Comparison of ENCODE assay signal across 8 mouse cellular contexts in genomic region chr12:84407874-84408818, GRCm38 (mm10). TPM values are rescaled to one million over a fixed set of nuclear protein-coding genes. Genes with fewer than 3 reads are reported as not detected.
DNase-seq lines count a peak whose midpoint lies in the region; ATAC-seq lines count a peak whose summit lies in the region.

No protein-coding gene starts in this region.

- H3K36me3 ChIP-seq in embryonic facial prominence, embryonic 11.5 days (replicated peaks; ENCODE audit: control insufficient read depth, insufficient read depth, low read depth, low read length): no peaks in the 10 kb centered on the region
- no peaks in the 10 kb centered on the region for H3K36me3 ChIP-seq in limb, embryonic 12.5 days
- no peaks in the 10 kb centered on the region for H3K36me3 ChIP-seq in midbrain, embryonic 12.5 days
- no peaks in the 10 kb centered on the region for H3K36me3 ChIP-seq in stomach, embryonic 16.5 days (ENCODE audit: control insufficient read depth, insufficient read depth, low read length)

- H3K4me3 ChIP-seq in embryonic facial prominence, embryonic 11.5 days (ENCODE audit: low read depth, low read length): peak overlapping the region; percentile 70
- H3K4me3 ChIP-seq in limb, embryonic 12.5 days (replicated peaks): peak overlapping the region; percentile 74
- peak overlapping the region; percentile 75 for H3K4me3 ChIP-seq in midbrain, embryonic 12.5 days
- H3K4me3 ChIP-seq in stomach, embryonic 16.5 days (replicated peaks; ENCODE audit: low read length): peak overlapping the region; percentile 88

- peak overlapping the region; percentile 77 for H3K9ac ChIP-seq in embryonic facial prominence, embryonic 11.5 days (replicated peaks; ENCODE audit: low read length)
- H3K9ac ChIP-seq in limb, embryonic 12.5 days (replicated peaks): peak overlapping the region; percentile 81
- H3K9ac ChIP-seq in midbrain, embryonic 12.5 days (replicated peaks): peak overlapping the region; percentile 80
- H3K9ac ChIP-seq in stomach, embryonic 16.5 days (ENCODE audit: low read length): peak overlapping the region; percentile 89

- whole genome bisulfite sequencing in embryonic facial prominence, embryonic 11.5 days: 2% methylated on average over 37 of the region's 52 CpGs
- WGBS in limb, embryonic 12.5 days: 2% methylated on average over 52 of the region's 52 CpGs
- WGBS in midbrain, embryonic 12.5 days: 1% methylated on average over 45 of the region's 52 CpGs
- 1% methylated on average over 50 of the region's 52 CpGs for WGBS in stomach, embryonic 16.5 days

- H3K9me3 ChIP-seq in embryonic facial prominence, embryonic 11.5 days (replicated peaks; ENCODE audit: control insufficient read depth, low read length): no peaks in the 10 kb centered on the region
- no peaks in the 10 kb centered on the region for H3K9me3 ChIP-seq in limb, embryonic 12.5 days
- no peaks in the 10 kb centered on the region for H3K9me3 ChIP-seq in midbrain, embryonic 12.5 days
- H3K9me3 ChIP-seq in stomach, embryonic 16.5 days (replicated peaks; ENCODE audit: control insufficient read depth, low read length): no peaks in the 10 kb centered on the region

- H3K27me3 ChIP-seq in embryonic facial prominence, embryonic 11.5 days (ENCODE audit: control insufficient read depth, insufficient read depth, low read length): no peaks in the 10 kb centered on the region
- no peaks in the 10 kb centered on the region; the same call in 1 of the 2 replicates for H3K27me3 ChIP-seq in limb, embryonic 12.5 days
- peaks cover 6% of the 10 kb centered on the region; the same call in 1 of the 2 replicates for H3K27me3 ChIP-seq in midbrain, embryonic 12.5 days
- H3K27me3 ChIP-seq in stomach, embryonic 16.5 days (ENCODE audit: control insufficient read depth, insufficient read depth, low read length): no peaks in the 10 kb centered on the region

- H3K4me2 ChIP-seq in embryonic facial prominence, embryonic 11.5 days (ENCODE audit: low read depth, low read length): peak overlapping the region; percentile 95
- H3K4me2 ChIP-seq in limb, embryonic 12.5 days: peak overlapping the region; percentile 94
- H3K4me2 ChIP-seq in midbrain, embryonic 12.5 days (replicated peaks): peak overlapping the region; percentile 92
- H3K4me2 ChIP-seq in stomach, embryonic 16.5 days (ENCODE audit: low read depth, low read length): peak overlapping the region; percentile 85

- no peaks in the 10 kb centered on the region for H3K4me1 ChIP-seq in embryonic facial prominence, embryonic 11.5 days (ENCODE audit: control insufficient read depth, insufficient read depth, low read length)
- H3K4me1 ChIP-seq in limb, embryonic 12.5 days (replicated peaks): peaks cover 6% of the 10 kb centered on the region
- H3K4me1 ChIP-seq in midbrain, embryonic 12.5 days: peaks cover 11% of the 10 kb centered on the region
- peaks cover 2% of the 10 kb centered on the region; the same call in 1 of the 2 replicates for H3K4me1 ChIP-seq in stomach, embryonic 16.5 days (ENCODE audit: control insufficient read depth, insufficient read depth, low read length)

- DNase-seq in adrenal gland, adult (ENCODE audit: inconsistent age in 2 of 2, low spot score in 1 of 2): peak; percentile 41 to 73
- no peak for DNase-seq in adrenal gland, adult 18-20 months (ENCODE audit: low spot score in 2 of 2)
- peak; percentile 70 for DNase-seq in R1 (ENCODE audit: low read depth, low spot score)
- peak; percentile 23 for DNase-seq in embryonic facial prominence, embryonic 11.5 days (ENCODE audit: low spot score)
- DNase-seq in heart, postnatal 4 days: peak; percentile 29

- ATAC-seq in embryonic facial prominence, embryonic 11.5 days (replicated peaks; ENCODE audit: insufficient number of reproducible peaks, low FRiP score, low TSS enrichment, low read depth): peak; percentile 82
- ATAC-seq in limb, embryonic 12.5 days (ENCODE audit: insufficient number of reproducible peaks, insufficient read depth, low FRiP score, low TSS enrichment, low read depth): peak; percentile 73
- no peak; the same call in none of the 2 replicates for ATAC-seq in midbrain, embryonic 12.5 days (ENCODE audit: low FRiP score, low read depth)
- peak; percentile 57; the same call in 1 of the 2 replicates for ATAC-seq in stomach, embryonic 16.5 days (ENCODE audit: insufficient read depth, low FRiP score)

- 0 out of 2 replicates have a peak overlapping the region, but pooled peaks have one; percentile 10 for H3K27ac ChIP-seq in embryonic facial prominence, embryonic 11.5 days (replicated peaks; ENCODE audit: low read depth, low read length)
- H3K27ac ChIP-seq in limb, embryonic 12.5 days: peak overlapping the region; percentile 53; the same call in 1 of the 2 replicates
- H3K27ac ChIP-seq in midbrain, embryonic 12.5 days (replicated peaks): peak overlapping the region; percentile 81
- H3K27ac ChIP-seq in stomach, embryonic 16.5 days (ENCODE audit: low read length): peak overlapping the region; percentile 80

RNA-seq across cellular contexts. Expression of gene Entpd5, which starts 0.7 kb away (rescaled TPM):
- 100 to 1,000 TPM in 1 of 2 experiments, 10 to 100 TPM in 1; 77.4 to 111 TPM for total RNA-seq in adrenal gland, adult 18-20 months (2021)
- 9.0 and 10.9 TPM in 2 replicates for polyA plus RNA-seq in embryonic facial prominence, embryonic 11.5 days (2014; fragmentation: Nextera tagmentation; extraction: Ambion mirVana)
- total RNA-seq in heart, postnatal 4 days (2021): 10 to 100 TPM; 45.8 to 46.0 TPM
- polyA plus RNA-seq in limb, embryonic 12.5 days (2016; fragmentation: Nextera tagmentation; extraction: Ambion mirVana): 10.9 and 11.4 TPM in 2 replicates
- polyA plus RNA-seq in midbrain, embryonic 12.5 days (2016; fragmentation: Nextera tagmentation; extraction: Ambion mirVana): 9.6 and 10.3 TPM in 2 replicates
- polyA plus RNA-seq in stomach, embryonic 16.5 days (2015; fragmentation: Nextera tagmentation; extraction: Ambion mirVana): 26.0 and 27.0 TPM in 2 replicates

RNA-seq across cellular contexts. Expression of gene Bbof1, which starts 0.7 kb away (rescaled TPM):
- 1 to 10 TPM; 1.4 to 1.5 TPM for total RNA-seq in adrenal gland, adult 18-20 months (2021)
- 0.41 and 0.49 TPM in 2 replicates for polyA plus RNA-seq in embryonic facial prominence, embryonic 11.5 days (2014; fragmentation: Nextera tagmentation; extraction: Ambion mirVana)
- 1 to 10 TPM; 2.5 to 3.0 TPM for total RNA-seq in heart, postnatal 4 days (2021)
- 1.5 and 2.1 TPM in 2 replicates for polyA plus RNA-seq in limb, embryonic 12.5 days (2016; fragmentation: Nextera tagmentation; extraction: Ambion mirVana)
- 2.6 and 2.7 TPM in 2 replicates for polyA plus RNA-seq in midbrain, embryonic 12.5 days (2016; fragmentation: Nextera tagmentation; extraction: Ambion mirVana)
- polyA plus RNA-seq in stomach, embryonic 16.5 days (2015; fragmentation: Nextera tagmentation; extraction: Ambion mirVana): 0.70 and 0.89 TPM in 2 replicates

RNA-seq across cellular contexts. Expression of gene Rnf113a2, which starts 8.8 kb away (rescaled TPM):
- total RNA-seq in adrenal gland, adult 18-20 months (2021): 10 to 100 TPM; 14.3 to 20.2 TPM
- 29.4 and 30.0 TPM in 2 replicates for polyA plus RNA-seq in embryonic facial prominence, embryonic 11.5 days (2014; fragmentation: Nextera tagmentation; extraction: Ambion mirVana)
- 10 to 100 TPM; 11.3 to 13.5 TPM for total RNA-seq in heart, postnatal 4 days (2021)
- 28.9 and 31.0 TPM in 2 replicates for polyA plus RNA-seq in limb, embryonic 12.5 days (2016; fragmentation: Nextera tagmentation; extraction: Ambion mirVana)
- polyA plus RNA-seq in midbrain, embryonic 12.5 days (2016; fragmentation: Nextera tagmentation; extraction: Ambion mirVana): 27.7 and 28.7 TPM in 2 replicates
- 25.8 and 25.9 TPM in 2 replicates for polyA plus RNA-seq in stomach, embryonic 16.5 days (2015; fragmentation: Nextera tagmentation; extraction: Ambion mirVana)

RNA-seq across cellular contexts. Expression of gene Aldh6a1, which starts 42.7 kb away (rescaled TPM):
- 100 to 1,000 TPM; 209 to 223 TPM for total RNA-seq in adrenal gland, adult 18-20 months (2021)
- polyA plus RNA-seq in embryonic facial prominence, embryonic 11.5 days (2014; fragmentation: Nextera tagmentation; extraction: Ambion mirVana): 31.4 and 33.5 TPM in 2 replicates
- total RNA-seq in heart, postnatal 4 days (2021): 10 to 100 TPM; 44.4 to 46.2 TPM
- 32.5 and 35.0 TPM in 2 replicates for polyA plus RNA-seq in limb, embryonic 12.5 days (2016; fragmentation: Nextera tagmentation; extraction: Ambion mirVana)
- 25.9 and 27.3 TPM in 2 replicates for polyA plus RNA-seq in midbrain, embryonic 12.5 days (2016; fragmentation: Nextera tagmentation; extraction: Ambion mirVana)
- polyA plus RNA-seq in stomach, embryonic 16.5 days (2015; fragmentation: Nextera tagmentation; extraction: Ambion mirVana): 47.4 and 48.2 TPM in 2 replicates

RNA-seq across cellular contexts. Expression of gene Lin52, which starts 43.1 kb away (rescaled TPM):
- total RNA-seq in adrenal gland, adult 18-20 months (2021): 10 to 100 TPM; 15.6 to 15.9 TPM
- 35.8 and 36.1 TPM in 2 replicates for polyA plus RNA-seq in embryonic facial prominence, embryonic 11.5 days (2014; fragmentation: Nextera tagmentation; extraction: Ambion mirVana)
- total RNA-seq in heart, postnatal 4 days (2021): 1 to 10 TPM; 7.2 to 7.9 TPM
- polyA plus RNA-seq in limb, embryonic 12.5 days (2016; fragmentation: Nextera tagmentation; extraction: Ambion mirVana): 29.5 and 30.6 TPM in 2 replicates
- polyA plus RNA-seq in midbrain, embryonic 12.5 days (2016; fragmentation: Nextera tagmentation; extraction: Ambion mirVana): 36.0 and 37.0 TPM in 2 replicates
- polyA plus RNA-seq in stomach, embryonic 16.5 days (2015; fragmentation: Nextera tagmentation; extraction: Ambion mirVana): 16.3 and 16.9 TPM in 2 replicates

Comparison
In these comparisons a context has a peak if more than half of its experiments do, and no peak if none do; other contexts are left out.
1. DNase-seq: peak in adrenal gland, adult (2 of 2), R1 (single experiment), embryonic facial prominence, embryonic 11.5 days (single experiment) and heart, postnatal 4 days (single experiment); none in adrenal gland, adult 18-20 months (0 of 2).
2. H3K27ac ChIP-seq: peak in every context shown above with its lines; median percentile 81 in midbrain, embryonic 12.5 days; 80 in stomach, embryonic 16.5 days; 53 in limb, embryonic 12.5 days; 10 in embryonic facial prominence, embryonic 11.5 days.
3. Peak in every context shown above with its lines, with median percentiles within 50 percentile points of each other: H3K4me2 ChIP-seq, H3K4me3 ChIP-seq and H3K9ac ChIP-seq.